Mouse (Mus musculus) brain, embryonic 14.5 days (tissue): ENCODE results near the gene Nrg4. TPM values are rescaled to one million over a fixed set of nuclear protein-coding genes. Genes with fewer than 3 reads are reported as not detected.
A peak's percentile ranks its signal among the peaks of the same experiment; 100 is the strongest.

Source experiments
- DNase-seq: peaks from one replicate; pipeline ENCODE4 v3.0.0-alpha.2; 2011; ENCODE audit warnings: low read depth
- CTCF ChIP-seq: fragments of 200-500 bp; IDR thresholded peaks from 2 replicates; pipeline ENCODE4 v1.5.1; 2012; ENCODE audit warnings: inconsistent platforms, mild to moderate bottlenecking, moderate library complexity, borderline replicate concordance; ENCODE audit not compliant: insufficient read depth, insufficient read length; ENCODE audit errors: extremely low read depth
- POLR2A ChIP-seq: fragments of 200-500 bp; IDR thresholded peaks from 2 replicates; pipeline ENCODE4 v1.6.1; 2012; ENCODE audit warnings: mild to moderate bottlenecking, inconsistent platforms, borderline replicate concordance; ENCODE audit not compliant: poor library complexity, insufficient read depth, insufficient read length, severe bottlenecking; ENCODE audit errors: extremely low read depth
- polyA plus RNA-seq: library from polyadenylated mRNA; depleted of rRNA; stranded (reverse); fragments of >200 nt; gene quantifications from 2 replicates; pipeline ENCODE4 v1.2.3, GENCODE M21; 2012; rRNA removed

Gene Nrg4
- polyA plus RNA-seq = 0.18 and 0.40 TPM in 2 replicates

GRCm38 (mm10) chr9:55326515-55327233 is at the start of gene Nrg4, which contains the start of gene Tmem266:
Nrg4 (minus strand) TSS chr9:55326844.
Tmem266 (plus strand) TSS chr9:55326913.
- DNase-seq = peak; percentile 93
- TF ChIP-seq CTCF (no peak), POLR2A (peak; percentile 54; the same call in 1 of the 2 replicates)

GRCm38 (mm10) chr9:55371908-55372307 is 45.3 kb upstream of the Nrg4 start:
- DNase-seq = no peak

DNA sequence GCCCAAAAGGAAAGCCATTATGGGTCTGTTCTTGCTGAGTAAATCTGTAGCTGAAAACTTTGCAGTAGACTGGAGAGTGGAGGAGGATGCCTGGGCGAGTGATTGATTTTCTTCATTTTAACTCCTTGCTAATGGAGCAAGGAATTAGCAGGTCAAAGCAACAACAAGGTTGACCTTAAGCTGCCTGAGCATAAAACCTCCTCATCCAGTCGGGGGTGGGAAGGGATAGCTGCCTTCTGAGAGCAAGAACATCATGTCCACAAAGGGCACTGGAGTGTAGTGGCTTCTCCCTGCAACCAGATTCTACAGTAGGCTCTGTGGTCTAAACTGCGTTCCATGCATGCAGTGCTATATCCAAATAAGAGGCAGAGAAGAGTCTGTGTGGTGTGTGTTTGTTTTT is 41.4 kb upstream of the Nrg4 start:
- no peak for TF ChIP-seq POLR2A
- TF ChIP-seq CTCF = no peak
- DNase-seq = no peak

More at GRCm38 (mm10) chr9:55371908-55372307, 45.3 kb upstream of the Nrg4 start:
- TF ChIP-seq POLR2A (no peak), CTCF (no peak)

- DNase-seq = no peak
- TF ChIP-seq POLR2A = no peak
- TF ChIP-seq CTCF = no peak
These were observed 37.1 kb upstream of the Nrg4 start for GRCm38 (mm10) chr9:55363707-55364106.

DNA sequence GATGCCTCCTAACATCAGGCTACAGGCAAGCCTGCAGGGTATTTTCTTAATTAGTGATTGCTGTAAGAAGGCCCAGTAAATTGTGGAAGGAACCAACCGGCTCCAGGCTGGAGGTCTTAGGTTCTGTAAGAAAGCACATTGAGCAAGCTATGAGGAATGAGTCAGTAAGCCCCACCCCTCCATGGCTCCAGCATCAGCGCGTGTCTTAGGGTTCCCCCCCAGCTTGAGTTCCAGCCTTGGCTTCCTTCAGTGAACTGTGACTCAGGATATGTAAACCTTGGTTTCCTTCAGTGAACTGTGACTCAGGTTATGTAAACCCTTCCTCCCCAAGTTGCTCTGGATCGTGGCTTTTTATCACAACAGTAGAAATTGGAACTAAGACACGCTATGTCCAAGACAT is 35.3 kb upstream of the Nrg4 start:
- DNase-seq = no peak
- TF ChIP-seq POLR2A = no peak
- TF ChIP-seq CTCF = no peak

DNA sequence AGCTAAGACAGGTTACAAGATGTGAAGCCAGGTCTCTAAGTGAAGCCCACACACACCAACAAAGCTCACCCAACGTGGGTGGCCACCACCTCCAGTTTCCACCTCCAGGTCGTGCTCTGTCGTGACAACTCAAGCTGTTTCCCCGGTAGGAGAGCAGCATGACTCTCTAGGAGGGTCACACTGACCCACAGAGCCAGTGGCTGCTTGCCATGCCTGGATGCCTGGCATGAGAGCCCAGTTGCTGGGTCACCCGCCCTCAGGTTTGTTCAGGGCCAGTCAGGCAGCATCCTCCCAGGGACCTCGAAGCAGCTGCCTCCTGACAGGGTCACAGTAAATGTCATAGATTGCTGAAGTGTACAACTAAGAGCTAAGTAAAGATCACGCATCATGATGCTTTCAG is 34.2 kb upstream of the Nrg4 start:
- TF ChIP-seq POLR2A (no peak), CTCF (no peak)
- no peak for DNase-seq

DNA sequence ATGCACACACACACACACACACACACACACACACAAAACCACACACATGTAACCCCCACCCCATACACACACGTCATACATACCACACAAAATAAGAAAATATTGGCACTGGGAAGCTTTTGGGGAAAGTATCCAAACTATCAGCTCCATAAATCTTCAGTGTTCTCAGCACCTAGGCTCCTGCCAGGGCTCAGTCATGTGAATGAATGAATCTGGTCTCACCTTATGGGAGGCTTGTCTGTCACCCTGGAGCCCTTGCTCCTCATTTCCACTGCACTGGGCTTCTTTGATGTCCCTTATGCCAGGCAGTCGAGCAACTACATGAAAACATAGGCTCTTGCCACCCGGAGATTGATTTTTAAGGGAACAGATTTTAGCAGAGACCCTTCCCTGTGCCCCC is 33.7 kb upstream of the Nrg4 start:
- no peak for DNase-seq
- TF ChIP-seq POLR2A = no peak
- TF ChIP-seq CTCF = no peak

- TF ChIP-seq CTCF = no peak
- no peak for TF ChIP-seq POLR2A
- DNase-seq = no peak
These were observed 30.5 kb upstream of the Nrg4 start for GRCm38 (mm10) chr9:55357164-55357563.

- no peak for TF ChIP-seq POLR2A
- no peak for TF ChIP-seq CTCF
- DNase-seq = peak; percentile 75
These were observed 28.7 kb upstream of the Nrg4 start for GRCm38 (mm10) chr9:55355270-55355834.

DNA sequence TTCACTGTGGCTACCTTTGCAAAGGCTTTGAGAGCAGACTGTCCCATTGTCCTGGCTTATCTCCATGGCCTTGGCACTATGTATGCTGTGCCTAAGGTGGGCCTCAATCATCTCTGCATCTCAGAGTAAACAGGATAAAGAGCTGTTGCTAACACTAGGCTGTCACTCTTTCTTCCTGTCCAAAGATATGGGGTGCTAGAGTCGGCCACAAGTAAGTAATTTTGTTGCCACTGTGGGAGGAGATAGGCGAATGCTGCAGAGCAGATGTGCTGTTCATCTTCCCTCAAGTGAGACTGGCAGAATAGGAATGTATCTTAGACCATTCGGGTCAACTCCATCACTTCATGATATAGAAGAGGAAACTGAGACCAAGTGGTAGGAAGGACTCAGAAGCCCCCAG is 28.0 kb upstream of the Nrg4 start:
- TF ChIP-seq CTCF (no peak), POLR2A (no peak)

GRCm38 (mm10) chr9:55348664-55349063 is 22.0 kb upstream of the Nrg4 start:
- TF ChIP-seq CTCF = no peak
- no peak for TF ChIP-seq POLR2A
- DNase-seq = no peak

More for the DNA sequence above, 28.0 kb upstream of the Nrg4 start:
- no peak for DNase-seq

DNA sequence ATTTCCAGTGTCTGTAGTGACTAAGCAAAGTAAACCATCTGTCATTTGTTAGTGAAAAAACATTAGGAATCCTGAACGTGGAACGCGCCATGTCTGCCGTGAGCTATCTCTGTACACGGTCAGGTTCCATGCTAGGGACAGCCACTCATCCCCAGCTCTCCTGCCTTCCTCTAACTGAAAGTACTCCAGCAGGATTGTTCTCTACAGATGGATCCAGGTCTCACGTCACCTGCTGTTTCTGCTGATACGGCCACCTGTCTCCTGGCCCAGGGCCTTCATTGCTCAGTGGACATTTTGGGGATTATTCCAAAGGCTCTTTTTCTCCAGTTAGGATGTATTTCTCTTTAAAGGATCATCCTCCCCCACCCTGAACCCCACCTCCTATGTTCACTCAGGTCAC is 18.7 kb upstream of the Nrg4 start:
- no peak for DNase-seq
- no peak for TF ChIP-seq POLR2A
- no peak for TF ChIP-seq CTCF
